Mouse (Mus musculus): ENCODE measurements around the gene Dnah14. TPM values are rescaled to one million over a fixed set of nuclear protein-coding genes. Genes with fewer than 3 reads are reported as not detected.

The Dnah14 gene
- total and polyA plus RNA-seq, 2 experiments from 2014 or later, result under 0.01 to 0.70 TPM

DNA sequence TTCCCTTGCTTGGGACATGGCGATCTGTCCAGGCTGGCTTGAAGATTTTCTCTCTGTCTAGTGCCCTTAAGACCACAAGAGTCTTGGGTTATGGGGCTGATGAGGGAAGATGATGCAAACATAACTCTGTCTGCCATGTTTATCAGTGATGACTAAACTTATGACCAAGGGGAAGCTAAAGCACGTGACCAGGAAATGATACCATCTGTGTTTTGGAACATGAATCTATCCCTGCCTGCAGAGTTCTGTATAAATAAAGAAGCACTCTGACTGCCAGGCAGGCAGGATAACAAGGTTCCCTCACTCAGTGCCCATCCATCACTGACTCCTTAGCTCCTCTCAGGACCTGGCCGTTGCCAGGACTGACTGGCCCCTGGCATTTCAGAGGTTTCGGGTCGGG is 157.2 kb downstream of the Dnah14 start:
- ATAC-seq (ENCODE audit: low FRiP score) (no peak), DNase-seq (ENCODE audit: low spot score) (no peak)
- H3K9ac ChIP-seq (replicated peaks; ENCODE audit: low read length, poor library complexity, severe bottlenecking), result no peak overlapping the region
- H3K27me3 ChIP-seq (ENCODE audit: insufficient read depth, low read length), result no peaks in the 10 kb centered on the region
- H3K27ac ChIP-seq (ENCODE audit: low read depth, low read length), result no peak overlapping the region
- H3K4me2 ChIP-seq (ENCODE audit: low read depth, low read length, poor library complexity, severe bottlenecking), result no peak overlapping the region
- no peaks in the 10 kb centered on the region for H3K36me3 ChIP-seq (ENCODE audit: insufficient read depth, low read length)
- no peak for TF ChIP-seq CTCF (IDR thresholded peaks at IDR 0.05)
- H3K4me3 ChIP-seq (ENCODE audit: low read depth, low read length), result no peak overlapping the region
- 91% methylated on average over 5 of the region's 5 CpGs for WGBS
- H3K4me1 ChIP-seq (ENCODE audit: insufficient read depth, low read length), result no peaks in the 10 kb centered on the region
- H3K9me3 ChIP-seq (ENCODE audit: low read length), result no peaks in the 10 kb centered on the region

DNA sequence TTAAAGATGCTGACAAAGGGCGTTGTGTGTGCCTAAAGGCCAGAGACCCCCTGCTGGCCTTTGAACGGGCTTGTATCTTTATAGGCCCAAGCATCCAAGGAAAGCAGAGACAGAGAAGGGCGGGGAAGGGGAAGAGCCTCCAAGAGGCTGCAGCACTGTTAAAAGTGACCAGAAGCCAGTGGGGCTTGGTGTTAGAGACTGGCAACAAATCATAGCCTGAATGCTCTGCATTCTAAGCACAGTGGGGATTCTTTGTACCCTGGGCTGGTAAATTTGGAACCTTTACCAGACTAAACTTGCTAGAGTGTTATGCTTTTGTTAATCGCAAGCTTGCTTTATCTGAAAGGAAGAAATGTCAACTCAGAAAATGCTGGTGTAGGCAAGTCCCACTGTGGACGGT is 163.9 kb downstream of the Dnah14 start:
- no peak overlapping the region for H3K27ac ChIP-seq (ENCODE audit: low read depth, low read length)
- no peaks in the 10 kb centered on the region for H3K36me3 ChIP-seq (ENCODE audit: insufficient read depth, low read length)
- H3K9me3 ChIP-seq (ENCODE audit: low read length), result no peaks in the 10 kb centered on the region
- H3K4me2 ChIP-seq (ENCODE audit: low read depth, low read length, poor library complexity, severe bottlenecking), result no peak overlapping the region
- 44% methylated on average over 5 of the region's 5 CpGs for whole genome bisulfite sequencing
- no peak for TF ChIP-seq CTCF (IDR thresholded peaks at IDR 0.05)
- H3K4me1 ChIP-seq (ENCODE audit: insufficient read depth, low read length), result no peaks in the 10 kb centered on the region
- H3K27me3 ChIP-seq (ENCODE audit: insufficient read depth, low read length), result no peaks in the 10 kb centered on the region
- ATAC-seq (ENCODE audit: low FRiP score), result no peak
- H3K9ac ChIP-seq (replicated peaks; ENCODE audit: low read length, poor library complexity, severe bottlenecking), result no peak overlapping the region
- no peak for DNase-seq (ENCODE audit: low spot score)
- no peak overlapping the region for H3K4me3 ChIP-seq (ENCODE audit: low read depth, low read length)

DNA sequence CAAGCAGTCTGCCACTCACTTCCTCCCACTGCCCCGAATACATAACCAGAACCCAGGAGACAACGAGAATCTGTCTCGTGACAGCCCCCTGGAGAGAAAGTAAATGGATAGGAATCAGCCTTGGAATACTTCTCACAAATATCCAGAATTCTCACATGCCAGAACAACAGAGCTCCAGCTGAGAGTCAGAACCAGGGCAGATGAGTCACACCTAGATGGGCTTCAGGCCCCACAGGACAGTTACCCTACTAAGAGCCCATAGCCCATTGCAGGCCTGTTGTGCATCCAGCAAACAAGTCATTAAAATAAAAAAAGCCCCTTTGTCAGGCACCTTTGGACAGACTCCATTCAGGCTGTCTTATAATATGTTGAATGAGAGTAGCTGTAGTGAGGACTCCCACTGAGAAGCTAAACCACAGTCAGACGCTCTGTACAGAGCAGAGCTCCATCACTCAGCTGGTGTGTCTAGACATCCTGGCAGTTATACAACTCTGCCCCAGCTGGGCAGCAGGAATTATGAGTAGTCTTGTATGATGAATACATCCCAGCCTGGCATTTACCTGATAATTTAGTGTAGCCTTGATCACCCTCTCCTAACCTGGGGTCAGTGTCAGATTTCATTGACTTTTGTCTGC is 166.0 kb downstream of the Dnah14 start:
- no peaks in the 10 kb centered on the region for H3K36me3 ChIP-seq (ENCODE audit: insufficient read depth, low read length)
- TF ChIP-seq CTCF (IDR thresholded peaks at IDR 0.05), result no peak
- DNase-seq (ENCODE audit: low spot score) (peak; percentile 46), ATAC-seq (ENCODE audit: low FRiP score) (no peak)
- no peaks in the 10 kb centered on the region for H3K4me1 ChIP-seq (ENCODE audit: insufficient read depth, low read length)
- no peak overlapping the region for H3K9ac ChIP-seq (replicated peaks; ENCODE audit: low read length, poor library complexity, severe bottlenecking)
- 39% methylated on average over 4 of the region's 4 CpGs for WGBS
- no peak overlapping the region for H3K4me2 ChIP-seq (ENCODE audit: low read depth, low read length, poor library complexity, severe bottlenecking)
- no peak overlapping the region for H3K4me3 ChIP-seq (ENCODE audit: low read depth, low read length)
- no peaks in the 10 kb centered on the region for H3K9me3 ChIP-seq (ENCODE audit: low read length)
- H3K27me3 ChIP-seq (ENCODE audit: insufficient read depth, low read length), result no peaks in the 10 kb centered on the region
- H3K27ac ChIP-seq (ENCODE audit: low read depth, low read length), result no peak overlapping the region

DNA sequence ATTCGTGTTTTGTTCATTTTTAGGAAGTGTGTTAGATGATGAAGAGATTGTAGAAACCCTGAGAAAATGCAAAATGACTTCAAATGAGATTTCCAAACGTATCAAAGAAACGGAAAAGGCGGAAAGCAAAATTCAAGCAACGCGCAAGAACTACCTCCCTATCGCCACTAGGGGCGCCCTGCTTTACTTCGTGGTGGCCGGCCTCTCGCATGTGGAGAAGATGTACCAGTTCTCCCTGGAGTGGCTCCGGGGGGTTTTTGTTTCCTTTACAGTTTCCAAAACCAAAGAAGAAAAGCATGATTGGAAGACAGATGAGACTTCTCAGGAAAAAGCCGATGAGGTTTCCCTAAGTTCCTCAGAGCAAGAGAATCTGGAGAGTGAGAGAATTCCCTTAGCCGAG is 193.0 kb downstream of the Dnah14 start:
- WGBS, result 65% methylated on average over 14 of the region's 14 CpGs
- H3K9me3 ChIP-seq (ENCODE audit: low read length), result peaks cover 3% of the 10 kb centered on the region; the same call in 1 of the 2 replicates
- H3K9ac ChIP-seq (replicated peaks; ENCODE audit: low read length, poor library complexity, severe bottlenecking), result no peak overlapping the region
- no peaks in the 10 kb centered on the region for H3K4me1 ChIP-seq (ENCODE audit: insufficient read depth, low read length)
- H3K27ac ChIP-seq (ENCODE audit: low read depth, low read length), result no peak overlapping the region
- peak; percentile 58 for TF ChIP-seq CTCF (IDR thresholded peaks at IDR 0.05)
- H3K27me3 ChIP-seq (ENCODE audit: insufficient read depth, low read length), result no peaks in the 10 kb centered on the region
- no peaks in the 10 kb centered on the region for H3K36me3 ChIP-seq (ENCODE audit: insufficient read depth, low read length)
- ATAC-seq (ENCODE audit: low FRiP score), result no peak
- H3K4me3 ChIP-seq (ENCODE audit: low read depth, low read length), result no peak overlapping the region
- DNase-seq (ENCODE audit: low spot score), result no peak
- no peak overlapping the region for H3K4me2 ChIP-seq (ENCODE audit: low read depth, low read length, poor library complexity, severe bottlenecking)

DNA sequence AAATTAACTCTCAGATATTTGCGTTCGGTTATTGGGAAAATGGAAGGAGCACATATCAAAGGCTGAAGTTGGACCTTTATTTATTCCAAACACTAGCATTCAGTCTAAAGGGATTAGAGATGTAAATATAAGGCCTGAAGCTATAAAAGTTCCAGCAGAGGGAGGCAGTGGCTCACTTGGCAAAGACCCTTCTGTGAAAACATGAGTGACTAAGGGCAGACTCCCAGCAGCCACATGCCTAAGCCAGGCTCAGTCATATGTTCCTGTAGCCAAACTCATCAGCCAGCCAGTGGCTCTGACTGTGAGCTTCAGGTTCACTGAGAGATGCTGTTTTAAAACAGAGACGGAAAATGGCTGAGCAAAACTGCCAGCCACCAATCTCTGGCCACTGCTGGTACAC is 195.5 kb downstream of the Dnah14 start:
- H3K9me3 ChIP-seq (ENCODE audit: low read length), result peaks cover 3% of the 10 kb centered on the region; the same call in 1 of the 2 replicates
- no peak overlapping the region for H3K4me2 ChIP-seq (ENCODE audit: low read depth, low read length, poor library complexity, severe bottlenecking)
- H3K4me1 ChIP-seq (ENCODE audit: insufficient read depth, low read length), result no peaks in the 10 kb centered on the region
- DNase-seq (ENCODE audit: low spot score) (no peak), ATAC-seq (ENCODE audit: low FRiP score) (no peak)
- 86% methylated on average over 3 of the region's 3 CpGs for WGBS
- no peaks in the 10 kb centered on the region for H3K27me3 ChIP-seq (ENCODE audit: insufficient read depth, low read length)
- no peaks in the 10 kb centered on the region for H3K36me3 ChIP-seq (ENCODE audit: insufficient read depth, low read length)
- no peak overlapping the region for H3K9ac ChIP-seq (replicated peaks; ENCODE audit: low read length, poor library complexity, severe bottlenecking)
- H3K27ac ChIP-seq (ENCODE audit: low read depth, low read length), result no peak overlapping the region
- TF ChIP-seq CTCF (IDR thresholded peaks at IDR 0.05), result no peak
- H3K4me3 ChIP-seq (ENCODE audit: low read depth, low read length), result no peak overlapping the region

DNA sequence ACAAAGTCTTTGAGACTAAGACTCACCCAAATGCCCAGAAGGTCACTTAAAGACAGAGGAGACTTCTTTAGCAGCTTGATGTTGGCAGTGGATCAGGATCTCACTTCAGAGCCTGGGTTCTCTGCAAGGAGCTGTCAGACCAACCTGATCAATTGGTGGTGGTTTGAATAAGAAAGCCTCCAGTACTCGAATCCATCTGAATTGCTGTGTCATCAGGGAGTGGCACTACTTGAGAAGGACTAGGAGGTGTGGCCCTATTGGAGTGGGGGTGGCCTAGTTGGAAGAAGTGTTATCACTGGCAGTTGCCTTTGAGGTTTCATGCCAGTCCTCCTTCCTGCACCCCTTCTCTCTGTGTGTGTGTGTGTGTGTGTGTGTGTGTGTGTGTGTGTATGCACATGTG is 200.2 kb downstream of the Dnah14 start:
- H3K27ac ChIP-seq (ENCODE audit: low read depth, low read length), result no peak overlapping the region
- H3K4me2 ChIP-seq (ENCODE audit: low read depth, low read length, poor library complexity, severe bottlenecking), result no peak overlapping the region
- no peak overlapping the region for H3K9ac ChIP-seq (replicated peaks; ENCODE audit: low read length, poor library complexity, severe bottlenecking)
- 59% methylated on average over 1 of the region's 1 CpGs for WGBS
- no peaks in the 10 kb centered on the region for H3K9me3 ChIP-seq (ENCODE audit: low read length)
- no peak overlapping the region for H3K4me3 ChIP-seq (ENCODE audit: low read depth, low read length)
- DNase-seq (ENCODE audit: low spot score) (no peak), ATAC-seq (ENCODE audit: low FRiP score) (no peak)
- H3K4me1 ChIP-seq (ENCODE audit: insufficient read depth, low read length), result no peaks in the 10 kb centered on the region
- no peak for TF ChIP-seq CTCF (IDR thresholded peaks at IDR 0.05)
- no peaks in the 10 kb centered on the region for H3K36me3 ChIP-seq (ENCODE audit: insufficient read depth, low read length)
- no peaks in the 10 kb centered on the region for H3K27me3 ChIP-seq (ENCODE audit: insufficient read depth, low read length)
